Mouse (Mus musculus) gastrocnemius, adult 8-10 months (tissue): ENCODE data around the gene Stk24. TPM values are rescaled to one million over a fixed set of nuclear protein-coding genes. Genes with fewer than 3 reads are reported as not detected.

ENCODE experiments used
- DNase-seq, 2 experiments: peaks; one replicate each; pipeline ENCODE4 v3.0.0; 2022; ENCODE audit warnings: low spot score in 2 of 2
- total RNA-seq, 4 experiments: library from RNA; stranded (reverse); gene quantifications; 2 replicates each; pipeline ENCODE4 v1.2.4; 2022

Gene Stk24
- total RNA-seq, 4 experiments from 2014 or later = 25.2 to 34.5 (median 31.9) TPM

DNA sequence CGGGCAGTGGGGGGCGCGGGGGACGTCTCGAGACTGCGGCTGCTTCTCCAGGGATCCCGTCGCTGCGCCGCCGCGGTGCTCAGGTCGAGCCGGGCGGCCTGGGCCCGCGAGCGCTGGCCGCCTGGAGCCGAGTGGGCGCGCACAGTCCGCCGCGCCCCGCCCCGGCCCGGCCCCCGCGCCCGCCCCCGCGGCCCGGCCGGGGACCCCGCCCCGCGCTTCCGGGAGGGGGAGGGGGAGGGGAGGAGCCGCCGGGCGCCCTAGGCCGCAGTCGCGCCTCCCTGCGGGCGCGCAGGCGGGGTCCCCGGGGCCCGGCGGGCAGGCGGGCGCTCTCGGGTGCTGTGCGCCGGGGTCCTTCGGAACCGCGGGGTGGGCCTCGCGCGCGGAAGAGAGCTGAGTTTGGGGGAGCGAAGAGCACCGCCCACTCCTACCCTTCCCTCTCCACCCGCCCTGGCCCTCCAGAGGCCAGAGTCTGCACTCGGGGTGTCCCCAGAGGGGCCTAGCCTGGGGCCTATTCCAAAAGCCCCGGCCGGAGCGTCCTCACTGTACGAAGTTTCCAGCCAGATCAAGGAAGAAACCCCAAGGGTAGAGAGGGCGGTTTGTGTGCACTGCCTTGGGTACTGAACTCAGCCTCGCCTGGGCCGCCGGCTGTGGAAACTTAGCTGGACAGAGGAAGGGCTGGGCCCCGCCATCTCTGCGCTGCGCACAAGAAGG is 540 bp downstream of the Stk24 start:
- peak; percentile 80 to 81 for DNase-seq

GRCm38 (mm10) chr14:121378243-121379115 is 1.3 kb downstream of the Stk24 start:
- peak; percentile 16 to 20 for DNase-seq

DNA sequence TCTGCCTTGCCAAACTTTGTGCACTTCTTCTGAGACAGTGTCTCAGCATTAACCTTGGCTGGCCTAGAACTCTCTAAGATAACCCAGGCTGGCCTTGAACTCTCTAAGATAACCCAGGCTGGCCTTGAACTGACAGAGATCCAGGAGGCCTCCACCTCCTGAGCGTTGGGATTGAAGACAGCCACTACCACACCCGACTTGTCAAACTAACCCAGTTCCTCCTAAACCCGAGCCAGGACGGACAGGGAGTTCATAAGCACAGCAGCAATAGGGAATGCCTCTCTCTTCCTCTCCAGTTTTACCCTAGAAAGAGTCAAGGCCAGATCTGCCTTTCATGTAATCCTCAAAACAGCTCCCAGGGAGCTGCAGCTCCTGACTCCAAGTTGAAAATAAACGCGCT is 3.2 kb downstream of the Stk24 start:
- DNase-seq = no peak

DNA sequence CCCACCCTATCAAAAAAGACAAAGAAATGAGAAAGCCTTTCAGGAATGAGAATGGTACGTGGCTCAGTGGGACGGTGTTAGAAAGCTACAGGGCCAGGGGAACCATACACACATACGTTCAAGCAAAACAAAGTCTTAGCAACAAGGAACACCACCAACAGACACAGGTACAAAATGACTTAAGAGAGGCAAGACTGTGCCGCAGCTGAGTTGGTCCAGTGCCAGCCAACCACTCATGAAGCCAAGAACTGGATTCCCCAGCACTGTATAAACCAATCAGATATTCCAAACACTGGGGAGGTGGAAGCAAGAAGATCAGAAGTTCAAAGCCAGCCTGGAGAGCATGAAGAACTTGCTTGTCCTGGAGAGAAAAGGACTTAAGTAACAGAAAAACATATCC is 5.9 kb downstream of the Stk24 start:
- no peak for DNase-seq

DNA sequence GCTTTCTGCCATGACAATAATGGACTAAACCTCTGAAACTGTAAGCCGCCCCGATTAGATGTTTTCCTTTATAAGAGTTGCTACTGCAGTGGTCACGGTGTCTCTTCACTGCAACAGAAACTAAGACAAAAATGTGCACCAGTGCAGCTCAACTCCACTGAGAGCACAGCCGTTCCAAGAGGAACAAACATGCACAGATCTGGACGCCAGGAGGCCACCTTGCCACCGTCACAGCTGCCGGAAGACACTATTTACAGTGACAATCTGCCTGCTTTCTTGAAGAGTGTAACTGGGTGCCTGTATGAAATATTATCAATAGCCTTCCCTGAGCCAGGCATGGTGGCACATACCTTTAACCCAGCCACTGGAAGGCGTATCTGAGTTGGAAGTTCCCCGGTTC is 6.8 kb downstream of the Stk24 start:
- DNase-seq = no peak

DNA sequence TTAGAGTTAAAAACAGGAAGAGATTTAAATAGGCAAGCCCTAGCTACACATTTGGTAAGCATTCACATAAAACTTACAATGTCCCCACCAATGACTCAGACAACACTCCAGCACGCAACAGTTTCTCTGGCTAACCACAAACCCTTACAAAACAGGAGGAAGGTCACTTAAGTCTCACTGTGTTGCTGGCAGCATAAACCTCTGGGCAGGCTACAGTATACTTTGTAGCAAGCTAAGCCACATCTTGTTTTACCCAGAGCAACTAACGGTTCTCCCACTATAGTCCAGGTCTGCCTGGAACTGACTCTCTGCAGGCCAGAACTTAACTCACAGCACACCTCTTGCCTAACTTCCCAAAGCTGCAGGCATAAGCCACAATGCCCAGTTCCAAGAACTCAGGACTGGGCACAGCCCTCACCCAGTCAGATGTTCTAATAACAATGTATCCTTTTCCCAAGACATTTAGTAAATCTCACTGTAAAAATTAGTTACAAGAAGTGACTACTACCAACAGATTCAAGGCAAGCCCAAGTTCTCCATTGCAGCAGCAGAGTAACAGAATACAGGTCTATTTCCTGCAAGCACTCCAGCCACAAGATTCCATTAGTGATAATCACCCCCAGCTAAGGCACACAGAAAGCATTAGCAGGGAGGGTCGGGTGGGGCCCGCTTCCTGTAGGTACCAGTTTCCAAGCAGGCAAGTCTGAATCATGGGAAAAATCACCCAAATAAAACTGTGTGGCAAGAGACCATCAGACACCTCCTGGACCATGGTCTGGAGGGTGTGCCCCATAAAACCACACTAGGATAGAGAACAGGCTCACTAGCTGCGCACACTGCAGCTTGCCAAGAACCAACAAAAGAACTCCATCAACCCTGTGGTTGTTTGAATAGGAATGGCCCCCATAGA is 7.6 kb downstream of the Stk24 start:
- no peak for DNase-seq

DNA sequence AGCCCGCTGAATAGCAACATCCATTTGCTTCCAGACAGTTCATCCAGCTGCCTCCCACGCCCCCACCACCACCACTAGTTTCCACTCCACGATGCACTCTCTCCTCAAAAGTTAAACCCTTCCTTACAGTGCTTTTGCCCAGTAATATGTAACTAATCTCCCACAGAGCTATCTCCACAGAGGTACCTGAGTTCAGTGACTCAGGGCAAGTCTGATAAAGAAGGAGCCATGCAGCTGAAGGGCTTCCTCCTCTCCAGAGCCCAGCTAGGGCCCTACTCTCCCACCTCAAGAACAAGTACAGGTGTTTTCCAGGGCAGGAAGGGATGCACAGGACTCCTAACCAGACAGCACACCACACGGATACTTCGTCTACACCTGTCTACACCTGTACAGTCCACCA is 10.4 kb downstream of the Stk24 start:
- DNase-seq = no peak

DNA sequence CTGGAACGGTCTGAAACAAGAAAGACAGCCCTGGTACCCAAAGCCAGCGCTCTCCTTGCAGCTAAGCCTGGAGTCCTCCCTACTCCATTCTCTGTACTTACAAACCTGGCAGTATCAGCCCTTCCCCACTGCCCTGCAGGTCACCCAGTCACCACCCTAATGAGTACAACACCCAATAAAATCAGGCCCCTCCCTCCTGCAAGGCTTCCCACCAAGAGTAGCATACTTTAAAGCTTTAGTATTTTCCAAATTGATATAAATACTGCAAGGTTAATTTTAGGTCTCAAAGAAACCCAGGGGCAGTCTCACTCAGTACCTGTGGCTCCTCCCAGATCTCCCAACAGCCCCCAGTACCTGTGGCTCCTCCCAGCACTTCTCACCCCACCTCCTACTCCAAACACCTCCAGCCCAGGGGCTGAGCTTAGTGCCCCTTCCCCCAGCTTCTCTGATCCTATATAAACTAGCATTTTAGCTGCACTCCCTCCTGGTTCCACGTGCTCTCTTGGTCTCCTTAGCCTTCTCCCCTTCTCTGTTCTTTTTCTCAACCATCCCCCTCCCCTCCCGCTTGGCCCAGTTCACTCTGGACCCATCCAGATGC is 11.6 kb downstream of the Stk24 start:
- no peak for DNase-seq

GRCm38 (mm10) chr14:121365991-121366728 is 13.7 kb downstream of the Stk24 start:
- DNase-seq = no peak

- no peak for DNase-seq
Observed at GRCm38 (mm10) chr14:121365390-121365789, 14.4 kb downstream of the Stk24 start.

- no peak for DNase-seq
Observed at GRCm38 (mm10) chr14:121364282-121364681, 15.5 kb downstream of the Stk24 start.

GRCm38 (mm10) chr14:121361319-121362114 is 18.3 kb downstream of the Stk24 start:
- peak; percentile 57 to 74 for DNase-seq

- no peak for DNase-seq
Observed at GRCm38 (mm10) chr14:121359850-121360249, 20.0 kb downstream of the Stk24 start.

DNA sequence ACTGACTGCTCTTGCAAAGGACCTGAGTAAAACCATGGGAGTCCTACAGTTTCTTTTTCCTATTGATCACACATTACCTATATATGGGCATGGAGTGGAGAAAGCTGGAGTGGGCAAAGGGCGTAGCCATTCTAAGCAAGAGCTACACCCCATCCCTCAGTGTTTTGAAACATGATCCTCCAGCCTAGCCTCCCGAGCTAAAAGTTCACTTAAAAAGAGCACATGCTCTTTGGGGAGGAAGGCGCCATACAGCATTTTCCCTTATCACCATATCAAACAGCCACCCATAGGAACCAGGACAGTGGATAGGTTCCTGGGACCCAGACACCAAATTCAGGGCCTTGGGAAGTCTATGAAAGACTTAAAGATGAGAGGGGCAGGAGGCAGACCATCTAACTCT is 20.8 kb downstream of the Stk24 start:
- DNase-seq = no peak

DNA sequence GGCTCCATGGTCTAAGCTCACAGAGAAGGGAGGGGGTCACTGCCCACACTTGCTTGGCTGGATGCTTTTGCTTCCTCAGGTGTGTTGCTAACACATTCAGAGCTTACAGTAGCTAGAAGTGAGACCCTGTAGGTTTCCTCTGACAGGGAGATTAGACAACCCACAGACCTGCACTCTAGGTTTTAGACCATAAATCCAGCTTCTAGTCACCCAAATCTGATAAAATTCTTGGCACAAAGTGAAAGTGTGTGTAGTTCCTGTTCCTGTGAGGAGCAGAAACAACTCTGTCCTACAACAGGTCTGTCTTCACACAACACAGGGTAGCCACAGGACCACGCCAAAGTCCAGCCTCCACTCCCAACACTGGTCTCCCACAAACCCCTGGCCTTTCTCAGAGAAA is 21.5 kb downstream of the Stk24 start:
- no peak for DNase-seq

GRCm38 (mm10) chr14:121356336-121356862 is 23.4 kb downstream of the Stk24 start:
- DNase-seq = no peak

- DNase-seq = no peak
Observed at GRCm38 (mm10) chr14:121355732-121356131, 24.1 kb downstream of the Stk24 start.

DNA sequence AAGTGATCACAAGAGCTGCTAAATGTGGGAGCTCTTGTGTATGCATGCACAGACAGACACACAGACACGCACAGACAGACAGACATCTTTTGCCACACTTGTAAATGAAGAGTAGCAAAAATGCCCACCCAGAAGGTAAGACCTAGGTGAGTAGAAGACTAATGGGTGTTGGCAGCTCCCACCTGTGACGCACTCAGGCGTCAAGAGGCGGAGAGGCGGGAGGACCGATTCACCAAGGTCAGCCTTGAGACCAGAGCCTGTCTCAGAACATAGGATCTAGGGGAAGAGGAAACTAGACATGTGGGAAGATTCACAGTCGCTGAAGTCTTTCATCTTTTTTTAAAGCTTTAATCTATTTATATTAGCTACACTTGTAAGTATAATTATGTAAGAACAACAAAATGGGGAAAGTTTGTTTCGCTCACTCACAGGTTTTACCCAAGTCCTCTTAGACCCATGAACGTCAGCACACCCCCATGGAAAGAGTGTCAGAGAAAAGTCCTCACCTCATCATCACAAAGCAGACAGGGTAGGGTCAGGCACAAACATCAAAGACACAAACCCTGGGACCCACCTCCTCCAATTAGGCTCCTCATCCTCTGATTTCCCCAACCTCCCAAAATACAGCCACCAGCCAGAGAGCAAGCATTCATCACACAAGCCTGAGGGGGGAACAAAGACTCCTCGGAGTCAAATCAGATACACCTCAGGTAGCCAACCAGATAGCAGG is 26.0 kb downstream of the Stk24 start:
- DNase-seq = no peak

DNA sequence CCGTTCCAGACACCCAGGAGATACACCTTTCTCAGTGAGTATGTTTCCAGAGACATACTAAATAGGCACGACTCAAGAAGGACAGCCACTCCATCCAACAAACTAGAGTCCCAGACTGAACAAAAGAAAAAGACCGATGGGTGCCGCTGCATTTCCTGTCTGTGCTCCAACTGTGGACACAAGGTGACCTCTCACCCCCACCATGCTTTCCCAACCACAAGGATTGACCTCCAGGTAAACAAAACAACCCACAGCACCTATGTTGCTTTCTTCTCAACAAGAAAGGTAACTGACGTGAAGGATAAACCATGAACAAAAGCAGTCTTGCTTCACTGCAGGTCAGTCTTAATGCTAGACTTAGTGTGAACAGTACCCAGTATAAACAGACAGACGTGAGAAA is 27.1 kb downstream of the Stk24 start:
- DNase-seq = no peak
